Mouse (Mus musculus): Measurements from ENCODE around the gene Tbc1d22b. TPM values are rescaled to one million over a fixed set of nuclear protein-coding genes. Genes with fewer than 3 reads are reported as not detected.
"Not testable (repeated sequence)": the region's sequence is repeated elsewhere in the genome, so short reads cannot be mapped to it uniquely, and the experiment has no call there.

The Tbc1d22b gene
- polyA plus RNA-seq, 1 experiment = 13.6 TPM

DNA sequence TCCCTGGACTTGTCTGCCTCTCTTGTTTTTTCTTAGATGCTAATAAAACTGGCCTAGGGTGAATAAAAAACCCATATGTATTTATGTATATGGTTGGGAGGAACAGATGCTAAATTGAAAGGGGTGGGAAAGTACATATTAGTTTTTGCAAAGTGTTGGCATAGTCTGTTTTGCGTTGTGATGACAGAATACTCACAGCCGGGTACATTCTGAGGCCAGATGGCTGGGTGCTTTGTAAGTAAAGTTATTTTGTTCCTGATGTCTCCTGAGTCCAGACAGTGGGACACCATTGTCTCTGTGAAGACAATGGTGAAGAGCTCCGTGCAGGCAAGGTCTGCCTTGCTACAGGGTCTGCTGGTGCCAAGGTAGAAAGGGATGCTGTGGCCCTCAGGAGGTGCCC is 35.2 kb downstream of the Tbc1d22b start:
- Histone ChIP-seq H3K4me1 (ENCODE audit: control insufficient read depth, insufficient read depth, low read length) (no peaks in the 10 kb centered on the region), H3K4me3 (ENCODE audit: insufficient read depth, low read length) (no peak overlapping the region), H3K27ac (ENCODE audit: insufficient read depth, low read length) (no peak overlapping the region)
- TF ChIP-seq POLR2A (IDR thresholded peaks at IDR 0.05; ENCODE audit: low read depth, low read length) = no peak
- no peak for TF ChIP-seq CTCF (IDR thresholded peaks at IDR 0.05; ENCODE audit: borderline replicate concordance, insufficient read depth, low read length)

DNA sequence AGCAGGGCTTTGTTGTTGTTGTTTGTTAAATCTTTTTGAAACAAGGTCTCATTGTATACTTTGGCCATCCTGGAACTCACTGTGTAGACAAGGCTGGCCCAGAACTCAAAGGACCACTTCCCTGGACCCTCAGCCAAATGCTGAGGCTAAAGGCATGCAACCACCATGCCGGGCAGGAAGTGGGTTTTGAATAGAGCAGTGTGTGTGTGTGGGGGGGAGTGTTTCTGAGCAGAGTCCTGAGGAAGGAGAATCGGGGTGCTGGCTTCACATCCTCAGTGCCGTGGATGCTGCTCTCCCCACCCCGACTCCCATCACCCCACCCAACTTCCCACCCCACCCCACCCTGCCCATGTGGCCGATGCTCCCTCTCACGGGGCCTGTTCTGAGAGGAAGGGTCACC is 35.9 kb downstream of the Tbc1d22b start:
- H3K4me1 ChIP-seq (ENCODE audit: control insufficient read depth, insufficient read depth, low read length) = no peaks in the 10 kb centered on the region
- no peak overlapping the region for H3K27ac ChIP-seq (ENCODE audit: insufficient read depth, low read length)
- TF ChIP-seq POLR2A (IDR thresholded peaks at IDR 0.05; ENCODE audit: low read depth, low read length) = no peak
- TF ChIP-seq CTCF (IDR thresholded peaks at IDR 0.05; ENCODE audit: borderline replicate concordance, insufficient read depth, low read length) = no peak
- no peak overlapping the region for H3K4me3 ChIP-seq (ENCODE audit: insufficient read depth, low read length)

DNA sequence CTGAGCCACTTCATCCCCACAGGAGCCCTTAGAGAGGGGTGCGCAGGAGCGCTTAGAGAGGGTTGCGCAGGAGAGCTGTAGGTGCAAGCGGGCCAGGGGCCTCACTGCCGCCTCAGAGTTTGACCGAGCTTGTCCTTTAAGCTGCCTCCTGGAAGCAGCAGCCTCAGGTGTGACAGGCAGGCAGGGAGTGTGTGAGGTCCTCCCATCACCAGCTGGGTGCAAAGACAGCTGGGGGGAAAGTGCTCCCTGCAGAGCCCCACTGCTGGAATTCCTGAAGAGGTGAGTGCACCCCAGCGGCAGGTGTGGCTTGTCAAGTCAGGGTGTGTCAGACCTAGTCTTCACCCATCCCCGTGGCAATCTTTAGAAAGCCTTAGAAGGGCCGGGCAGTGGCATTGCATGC is 37.3 kb downstream of the Tbc1d22b start:
- Histone ChIP-seq H3K27ac (ENCODE audit: insufficient read depth, low read length) (no peak overlapping the region), H3K4me3 (ENCODE audit: insufficient read depth, low read length) (no peak overlapping the region), H3K4me1 (ENCODE audit: control insufficient read depth, insufficient read depth, low read length) (no peaks in the 10 kb centered on the region)
- TF ChIP-seq CTCF (IDR thresholded peaks at IDR 0.05; ENCODE audit: borderline replicate concordance, insufficient read depth, low read length) (no peak), POLR2A (IDR thresholded peaks at IDR 0.05; ENCODE audit: low read depth, low read length) (no peak)

DNA sequence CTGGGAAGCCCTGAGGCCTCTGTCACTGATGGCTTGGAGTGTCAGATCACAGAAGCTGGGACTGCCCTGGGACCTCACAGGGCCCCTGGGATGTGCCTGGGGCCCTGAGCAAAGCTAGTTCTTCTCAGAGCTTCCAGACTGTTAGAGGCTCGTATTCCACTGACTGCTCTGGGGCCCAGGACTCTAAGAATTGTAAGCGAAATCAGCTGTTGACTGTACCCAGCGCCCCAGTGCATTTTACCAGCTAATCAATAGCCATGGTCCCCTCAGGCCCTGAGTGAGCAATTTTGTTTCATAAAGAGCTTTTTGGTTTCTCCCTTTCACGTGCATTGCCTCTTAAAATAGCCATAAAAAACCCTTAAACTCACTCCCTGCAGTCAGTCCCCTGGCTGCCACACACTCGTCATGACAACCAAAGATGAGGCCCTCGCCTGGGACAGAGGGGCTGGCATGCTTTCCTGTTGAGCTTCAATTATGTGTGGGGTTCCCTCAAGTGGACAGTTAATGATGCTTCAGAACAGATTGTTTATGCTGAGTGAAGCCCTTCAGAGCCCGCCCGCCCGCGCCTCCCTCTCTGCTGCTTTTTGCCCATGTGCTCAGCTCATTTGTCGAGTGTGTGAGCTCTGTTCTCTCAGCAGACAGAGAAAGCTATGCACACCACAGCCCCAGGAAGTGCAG is 39.8 kb downstream of the Tbc1d22b start:
- Histone ChIP-seq H3K4me1 (ENCODE audit: control insufficient read depth, insufficient read depth, low read length) (no peaks in the 10 kb centered on the region), H3K27ac (ENCODE audit: insufficient read depth, low read length) (no peak overlapping the region), H3K4me3 (ENCODE audit: insufficient read depth, low read length) (no peak overlapping the region)
- TF ChIP-seq CTCF (IDR thresholded peaks at IDR 0.05; ENCODE audit: borderline replicate concordance, insufficient read depth, low read length) (no peak), POLR2A (IDR thresholded peaks at IDR 0.05; ENCODE audit: low read depth, low read length) (no peak)

DNA sequence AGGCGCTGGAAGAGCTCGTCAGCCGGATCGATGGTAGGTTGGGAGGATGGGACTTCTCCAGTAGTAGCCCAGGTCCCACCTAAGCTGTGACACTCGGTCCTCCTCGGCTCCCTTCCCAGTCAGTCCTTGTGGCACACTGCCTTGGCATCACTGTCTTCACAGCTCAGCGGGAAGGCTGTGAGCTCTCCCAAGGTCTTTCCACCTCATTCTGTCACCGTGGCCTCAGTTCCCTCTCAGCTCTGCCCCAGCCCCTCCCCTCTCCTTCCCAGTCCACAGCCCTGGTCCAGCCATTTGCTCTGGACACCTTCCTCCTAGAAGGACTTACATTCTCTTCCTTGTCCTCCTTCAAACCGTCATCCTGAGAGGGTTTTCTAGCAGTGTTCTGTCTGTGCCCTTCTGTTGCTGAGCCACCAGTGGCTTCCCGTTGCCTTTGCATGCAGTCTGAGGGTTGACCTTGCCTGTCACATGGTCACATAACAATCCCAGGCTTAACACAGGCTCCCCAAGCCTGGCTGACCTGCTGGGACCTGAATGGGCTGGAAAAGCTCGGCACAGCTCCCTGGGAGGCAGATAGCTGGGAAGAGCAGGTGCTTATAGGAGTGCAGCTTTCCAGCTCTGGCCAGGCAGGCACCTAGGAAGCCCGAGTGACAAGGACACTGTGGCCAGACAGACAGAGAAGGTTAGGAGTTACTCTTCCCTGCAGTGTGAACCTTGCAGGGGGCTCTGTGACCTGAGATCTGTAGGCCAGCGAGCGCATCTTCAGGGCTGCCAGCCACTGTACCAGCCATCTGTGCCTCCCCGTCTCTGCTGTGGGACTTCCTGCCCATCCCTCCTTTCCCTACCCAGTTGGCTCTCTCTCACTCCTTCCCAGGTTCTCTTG is 46.5 kb downstream of the Tbc1d22b start:
- no peaks in the 10 kb centered on the region for H3K4me1 ChIP-seq (ENCODE audit: control insufficient read depth, insufficient read depth, low read length)
- H3K27ac ChIP-seq (ENCODE audit: insufficient read depth, low read length) = no peak overlapping the region
- H3K4me3 ChIP-seq (ENCODE audit: insufficient read depth, low read length) = no peak overlapping the region
- no peak for TF ChIP-seq CTCF (IDR thresholded peaks at IDR 0.05; ENCODE audit: borderline replicate concordance, insufficient read depth, low read length)
- TF ChIP-seq POLR2A (IDR thresholded peaks at IDR 0.05; ENCODE audit: low read depth, low read length) = no peak

DNA sequence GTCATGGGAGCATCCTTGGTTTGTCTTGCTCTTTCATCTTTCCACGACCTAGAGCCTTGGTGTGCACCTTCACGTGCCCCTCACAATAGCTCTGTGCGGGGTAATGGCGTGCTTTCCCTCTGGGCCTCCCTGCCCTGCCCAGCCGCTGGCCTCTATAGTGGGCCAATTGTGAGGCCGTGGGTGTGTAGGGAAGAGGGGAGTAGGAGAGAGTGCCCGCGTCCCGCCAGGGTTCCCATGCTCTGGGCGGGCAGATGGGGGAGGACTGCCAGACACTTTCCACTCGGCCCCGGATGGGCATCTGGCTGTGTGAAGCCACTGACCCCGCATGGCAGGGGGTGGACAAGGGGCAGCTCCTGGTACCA is 47.2 kb downstream of the Tbc1d22b start:
- H3K4me3 ChIP-seq (ENCODE audit: insufficient read depth, low read length) = no peak overlapping the region
- H3K27ac ChIP-seq (ENCODE audit: insufficient read depth, low read length) = no peak overlapping the region
- no peaks in the 10 kb centered on the region for H3K4me1 ChIP-seq (ENCODE audit: control insufficient read depth, insufficient read depth, low read length)
- no peak for TF ChIP-seq CTCF (IDR thresholded peaks at IDR 0.05; ENCODE audit: borderline replicate concordance, insufficient read depth, low read length)

DNA sequence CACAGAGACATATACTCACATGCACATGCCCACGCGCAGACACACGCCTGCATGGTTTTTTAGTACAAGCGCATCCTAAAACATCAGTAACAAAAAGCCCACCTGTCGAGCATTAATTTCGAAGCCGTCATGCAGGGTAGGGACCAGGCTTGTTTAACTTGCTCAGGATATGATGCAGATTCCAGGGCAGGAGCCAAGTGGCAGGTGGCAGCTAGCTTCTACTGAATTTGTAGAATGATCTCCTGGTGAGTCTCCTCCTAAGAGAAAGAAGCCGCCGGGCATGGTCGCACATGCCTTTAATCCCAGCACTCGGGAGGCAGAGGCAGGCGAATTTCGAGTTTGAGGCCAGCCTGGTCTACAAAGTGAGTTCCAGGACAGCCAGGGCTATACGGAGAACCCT is 49.5 kb downstream of the Tbc1d22b start:
- TF ChIP-seq CTCF (IDR thresholded peaks at IDR 0.05; ENCODE audit: borderline replicate concordance, insufficient read depth, low read length) = no peak
- no peak for TF ChIP-seq POLR2A (IDR thresholded peaks at IDR 0.05; ENCODE audit: low read depth, low read length)
- no peaks in the 10 kb centered on the region for H3K4me1 ChIP-seq (ENCODE audit: control insufficient read depth, insufficient read depth, low read length)
- no peak overlapping the region for H3K27ac ChIP-seq (ENCODE audit: insufficient read depth, low read length)
- no peak overlapping the region for H3K4me3 ChIP-seq (ENCODE audit: insufficient read depth, low read length)

DNA sequence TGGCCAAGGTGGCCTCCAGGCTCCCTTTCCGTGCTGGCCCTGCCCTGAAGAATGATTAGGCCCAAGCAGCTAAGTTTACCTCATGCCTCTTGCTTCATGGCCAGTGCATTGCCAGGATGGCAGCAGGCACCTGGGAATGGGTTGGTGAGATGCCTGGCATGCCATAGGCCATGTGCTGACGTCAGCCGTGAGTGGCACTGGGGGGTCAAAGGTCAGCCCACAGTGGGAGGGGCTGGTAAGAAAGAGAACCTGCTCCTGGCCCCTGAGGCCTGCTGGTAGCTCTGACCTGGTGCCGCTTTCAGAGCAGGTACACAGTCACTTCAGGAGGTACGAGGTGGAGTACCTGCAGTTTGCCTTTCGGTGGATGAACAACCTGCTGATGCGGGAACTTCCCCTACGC is 50.0 kb downstream of the Tbc1d22b start:
- H3K4me3 ChIP-seq (ENCODE audit: insufficient read depth, low read length) = no peak overlapping the region
- TF ChIP-seq CTCF (IDR thresholded peaks at IDR 0.05; ENCODE audit: borderline replicate concordance, insufficient read depth, low read length) (no peak), POLR2A (IDR thresholded peaks at IDR 0.05; ENCODE audit: low read depth, low read length) (no peak)
- no peaks in the 10 kb centered on the region for H3K4me1 ChIP-seq (ENCODE audit: control insufficient read depth, insufficient read depth, low read length)
- no peak overlapping the region for H3K27ac ChIP-seq (ENCODE audit: insufficient read depth, low read length)

DNA sequence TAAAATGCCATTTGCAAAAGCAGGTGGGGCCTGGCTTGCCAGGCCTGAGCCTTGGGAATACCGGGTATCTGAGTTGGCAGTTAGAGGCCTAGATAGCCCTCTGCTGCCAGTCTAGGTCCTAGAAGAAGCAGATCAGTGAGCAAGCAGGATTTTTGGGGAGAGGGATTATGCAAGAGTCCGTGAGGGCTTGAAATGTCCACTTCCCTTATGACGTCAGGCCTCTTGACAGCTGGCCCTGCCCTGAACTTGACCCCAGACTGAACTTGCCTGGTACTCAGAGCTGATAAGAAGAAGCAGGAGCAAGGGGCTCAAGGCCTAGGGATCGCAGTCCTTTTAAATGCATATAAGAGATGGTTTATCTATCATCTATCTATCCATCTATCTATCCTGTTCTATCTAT is 51.8 kb downstream of the Tbc1d22b start:
- no peak overlapping the region for H3K27ac ChIP-seq (ENCODE audit: insufficient read depth, low read length)
- H3K4me3 ChIP-seq (ENCODE audit: insufficient read depth, low read length) = no peak overlapping the region
- H3K4me1 ChIP-seq (ENCODE audit: control insufficient read depth, insufficient read depth, low read length) = no peaks in the 10 kb centered on the region
- TF ChIP-seq POLR2A (IDR thresholded peaks at IDR 0.05; ENCODE audit: low read depth, low read length) = no peak
- no peak for TF ChIP-seq CTCF (IDR thresholded peaks at IDR 0.05; ENCODE audit: borderline replicate concordance, insufficient read depth, low read length)

DNA sequence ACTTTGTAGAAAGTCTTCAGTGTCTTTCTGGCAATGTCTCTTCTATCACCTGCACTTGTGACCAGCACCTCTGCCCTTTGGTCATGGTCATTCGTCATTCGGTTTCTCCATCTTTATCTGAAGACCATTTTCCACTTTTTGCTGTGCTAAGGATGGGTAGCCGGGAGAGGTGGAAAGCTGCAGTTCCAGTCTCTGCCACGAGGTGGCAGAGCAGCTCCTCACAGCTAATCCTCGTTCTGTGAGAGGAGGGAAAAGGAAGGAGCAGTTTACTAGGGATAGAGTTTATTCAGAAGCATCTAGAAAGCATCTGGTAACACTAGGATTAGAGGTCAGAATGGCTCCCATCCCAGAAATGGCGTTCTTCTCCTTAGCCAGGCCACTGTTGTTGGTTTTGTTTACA is 53.7 kb downstream of the Tbc1d22b start:
- TF ChIP-seq POLR2A (IDR thresholded peaks at IDR 0.05; ENCODE audit: low read depth, low read length) (no peak), CTCF (IDR thresholded peaks at IDR 0.05; ENCODE audit: borderline replicate concordance, insufficient read depth, low read length) (peak; percentile 69)
- H3K4me3 ChIP-seq (ENCODE audit: insufficient read depth, low read length) = no peak overlapping the region
- H3K4me1 ChIP-seq (ENCODE audit: control insufficient read depth, insufficient read depth, low read length) = no peaks in the 10 kb centered on the region

DNA sequence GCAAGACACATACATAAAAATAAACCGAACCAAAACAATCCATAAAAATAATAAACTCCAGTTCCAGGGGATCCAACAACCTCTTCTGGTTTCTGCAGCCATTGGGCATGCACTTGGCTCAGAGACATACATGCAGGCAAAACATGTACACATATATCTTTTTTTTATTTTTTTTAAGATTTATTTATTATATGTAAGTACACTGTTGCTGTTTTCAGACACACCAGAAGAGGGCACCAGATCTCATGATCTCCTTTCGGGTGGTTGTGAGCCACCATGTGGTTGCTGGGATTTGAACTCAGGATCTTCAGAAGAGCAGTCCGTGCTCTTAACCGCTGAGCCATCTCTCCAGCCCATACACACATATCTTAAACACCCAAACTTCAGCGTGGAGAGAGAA is 63.9 kb downstream of the Tbc1d22b start:
- H3K4me1 ChIP-seq (ENCODE audit: control insufficient read depth, insufficient read depth, low read length); H3K4me3 ChIP-seq (ENCODE audit: insufficient read depth, low read length); H3K27ac ChIP-seq (ENCODE audit: insufficient read depth, low read length): not testable (repeated sequence)

More for the DNA sequence above, 53.7 kb downstream of the Tbc1d22b start:
- H3K27ac ChIP-seq (ENCODE audit: insufficient read depth, low read length) = no peak overlapping the region

Measured in embryonic fibroblast, embryonic 13.5 days (primary cell).